Mouse (Mus musculus): ENCODE results near the gene Reln.

DNA sequence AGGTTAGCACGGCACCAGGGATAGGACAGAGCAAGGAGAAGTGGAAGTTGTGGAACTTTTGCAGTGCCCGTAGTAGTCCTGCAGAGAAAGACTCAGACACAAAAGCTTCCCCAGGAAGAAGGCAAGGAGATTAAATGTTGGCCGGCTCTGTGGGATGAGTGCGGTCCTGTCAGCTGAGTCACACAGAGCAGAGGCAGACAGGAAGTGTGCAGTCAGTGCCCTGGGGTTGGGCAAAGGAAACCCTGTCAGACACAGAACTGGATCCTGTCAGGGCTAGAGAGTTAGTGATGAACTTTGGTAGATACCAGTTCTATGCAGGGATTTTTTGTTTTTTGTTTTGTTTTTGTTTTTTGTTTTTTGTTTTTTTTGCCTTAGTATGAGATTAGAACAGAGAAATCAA is 120.0 kb downstream of the Reln start:
- no peak for TF ChIP-seq CTCF (IDR thresholded peaks at IDR 0.05; ENCODE audit: insufficient read depth, low read depth, low read length)
- no peak for TF ChIP-seq POLR2A (IDR thresholded peaks at IDR 0.05; ENCODE audit: insufficient read depth, low read depth, low read length)
